Mouse (Mus musculus): ENCODE results near the gene Ngly1. TPM values are rescaled to one million over a fixed set of nuclear protein-coding genes. Genes with fewer than 3 reads are reported as not detected.

Gene Ngly1
- polyA plus RNA-seq, 1 experiment from 2014 or later: 42.7 TPM

DNA sequence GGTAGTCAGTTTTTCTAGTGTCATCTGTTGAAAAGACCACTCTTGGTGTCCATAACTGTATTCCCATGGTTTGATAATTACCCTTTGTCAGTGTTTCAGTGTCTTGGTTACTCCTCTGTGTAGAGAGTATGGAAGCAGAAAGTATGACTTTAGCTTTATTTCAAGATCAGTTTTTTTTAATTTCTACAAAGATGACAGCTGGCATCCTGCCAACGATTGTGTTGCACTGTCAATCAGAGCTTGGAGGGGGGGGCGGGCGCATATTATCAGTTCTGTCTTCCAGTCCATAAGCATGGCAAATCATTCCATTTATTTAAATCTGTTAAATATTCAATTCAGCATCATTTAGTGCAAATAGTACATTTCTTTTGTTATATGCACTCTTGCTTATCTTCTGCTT is 85.2 kb downstream of the Ngly1 start:
- no peaks in the 10 kb centered on the region for H3K36me3 ChIP-seq
- WGBS: 68% methylated on average over 3 of the region's 3 CpGs
- ATAC-seq (ENCODE audit: insufficient number of reproducible peaks, low FRiP score, low TSS enrichment, low read depth): no peak

DNA sequence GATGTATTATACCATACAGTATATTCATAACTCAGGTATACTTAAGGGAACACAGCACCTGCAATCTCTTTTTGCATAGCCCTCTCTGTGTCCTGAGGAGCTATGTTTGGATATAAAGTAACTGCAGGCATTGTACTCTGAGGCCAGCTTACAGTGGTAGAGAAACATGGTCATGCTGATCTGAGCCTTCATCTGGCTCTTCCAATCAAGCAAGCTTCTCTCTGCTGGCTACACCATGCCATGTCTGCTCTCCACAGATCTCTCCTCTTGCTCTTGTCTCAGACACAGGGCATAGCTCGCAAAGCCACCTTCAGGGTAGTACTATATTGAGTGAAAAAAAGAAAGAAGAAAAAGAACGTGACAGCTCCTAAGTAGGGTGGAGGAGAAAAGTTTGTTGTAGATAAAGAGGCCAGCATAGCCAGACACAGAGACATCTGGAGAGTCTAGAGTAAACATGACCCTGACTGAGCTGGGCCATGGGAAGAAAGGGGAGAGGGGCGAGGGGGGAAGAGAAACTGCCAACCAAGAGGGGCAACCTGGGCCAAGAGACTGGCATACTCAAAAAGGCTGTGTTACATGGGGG is 86.8 kb downstream of the Ngly1 start:
- Histone ChIP-seq H3K9ac (no peak overlapping the region), H3K4me3 (replicated peaks) (no peak overlapping the region), H3K4me1 (no peaks in the 10 kb centered on the region), H3K27me3 (no peaks in the 10 kb centered on the region), H3K36me3 (no peaks in the 10 kb centered on the region), H3K27ac (replicated peaks) (no peak overlapping the region), H3K4me2 (replicated peaks) (no peak overlapping the region), H3K9me3 (replicated peaks) (no peaks in the 10 kb centered on the region)
- no peak for ATAC-seq (ENCODE audit: insufficient number of reproducible peaks, low FRiP score, low TSS enrichment, low read depth)
- 60% methylated on average over 3 of the region's 3 CpGs for WGBS

More for the DNA sequence above, 85.2 kb downstream of the Ngly1 start:
- H3K9ac ChIP-seq: no peak overlapping the region
- no peak overlapping the region for H3K4me2 ChIP-seq (replicated peaks)
- H3K4me3 ChIP-seq (replicated peaks): no peak overlapping the region
- H3K4me1 ChIP-seq: no peaks in the 10 kb centered on the region
- H3K9me3 ChIP-seq (replicated peaks): no peaks in the 10 kb centered on the region
- no peaks in the 10 kb centered on the region for H3K27me3 ChIP-seq
- no peak overlapping the region for H3K27ac ChIP-seq (replicated peaks)

DNA sequence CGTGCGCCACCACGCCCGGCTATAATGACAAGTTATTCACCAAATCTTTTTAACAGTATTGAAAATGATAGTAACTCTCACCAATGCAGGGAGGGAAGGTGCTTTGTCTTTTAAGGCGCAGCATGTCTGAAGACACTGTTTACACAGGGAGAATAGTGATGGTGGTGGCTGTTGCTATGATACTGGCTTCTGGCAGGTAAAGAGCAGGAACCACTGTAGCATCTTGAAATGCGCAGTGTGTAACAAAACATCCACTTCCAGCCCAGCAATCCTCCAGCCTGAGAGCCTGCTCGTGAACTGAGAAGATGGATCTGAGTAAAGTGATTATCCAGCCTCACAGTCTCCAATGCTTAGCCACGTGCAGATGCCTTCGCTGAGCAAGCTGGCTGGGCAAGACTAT is 98.4 kb downstream of the Ngly1 start:
- Histone ChIP-seq H3K4me3 (replicated peaks) (no peak overlapping the region), H3K9me3 (replicated peaks) (no peaks in the 10 kb centered on the region), H3K36me3 (no peaks in the 10 kb centered on the region), H3K4me2 (replicated peaks) (no peak overlapping the region), H3K4me1 (no peaks in the 10 kb centered on the region), H3K27me3 (no peaks in the 10 kb centered on the region), H3K9ac (no peak overlapping the region), H3K27ac (replicated peaks) (no peak overlapping the region)
- WGBS: 74% methylated on average over 9 of the region's 9 CpGs
- ATAC-seq (ENCODE audit: insufficient number of reproducible peaks, low FRiP score, low TSS enrichment, low read depth): no peak

DNA sequence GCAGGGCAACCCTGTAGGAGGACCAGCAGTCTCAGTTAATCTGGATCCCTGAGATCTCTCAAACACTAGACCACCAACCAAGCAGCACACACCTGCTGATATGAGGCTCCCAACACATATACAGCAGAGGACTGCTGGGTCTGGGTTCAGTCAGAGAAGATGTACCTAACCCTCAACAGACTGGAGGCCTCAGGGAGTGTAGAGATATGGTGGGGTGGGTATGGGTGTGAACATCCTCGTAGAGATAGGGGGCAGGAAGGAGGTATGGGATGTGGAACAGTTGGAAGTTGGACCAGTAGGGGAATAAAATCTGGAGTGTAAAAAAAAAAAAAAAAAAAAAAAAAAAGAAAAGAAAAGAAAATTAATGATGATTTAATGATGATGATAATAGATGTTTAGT is 110.6 kb downstream of the Ngly1 start:
- no peaks in the 10 kb centered on the region for H3K36me3 ChIP-seq
- H3K9me3 ChIP-seq (replicated peaks): no peaks in the 10 kb centered on the region
- H3K4me3 ChIP-seq (replicated peaks): no peak overlapping the region
- no peak for ATAC-seq (ENCODE audit: insufficient number of reproducible peaks, low FRiP score, low TSS enrichment, low read depth)
- H3K4me2 ChIP-seq (replicated peaks): no peak overlapping the region
- no peaks in the 10 kb centered on the region for H3K27me3 ChIP-seq
- H3K27ac ChIP-seq (replicated peaks): no peak overlapping the region
- H3K9ac ChIP-seq: no peak overlapping the region
- 71% methylated on average over 1 of the region's 1 CpGs for WGBS
- peaks cover 6% of the 10 kb centered on the region for H3K4me1 ChIP-seq

Other genes starting within 250 kb of the Ngly1 start
- gene Oxsm, start 528 bp downstream of the Ngly1 start, polyA plus RNA-seq (2015; fragmentation: Nextera tagmentation; extraction: Ambion mirVana): 2.4 and 2.5 TPM in 2 replicates
- 46.0 and 49.1 TPM in 2 replicates for gene Top2b, start 115.9 kb downstream of the Ngly1 start, polyA plus RNA-seq (2015; fragmentation: Nextera tagmentation; extraction: Ambion mirVana)